Mouse (Mus musculus) cerebellum, adult 2 months (tissue): Measurements from ENCODE around the gene Ppp1r9b.

ENCODE experiments used
- CTCF ChIP-seq: fragments of 200-500 bp; IDR thresholded peaks from 2 replicates; pipeline ENCODE4 v1.5.1; 2011; ENCODE audit warnings: low read depth, mild to moderate bottlenecking, control low read depth, low read length, moderate library complexity, borderline replicate concordance; ENCODE audit not compliant: insufficient read depth
- POLR2A ChIP-seq: fragments of 200-500 bp; IDR thresholded peaks from 2 replicates; pipeline ENCODE4 v1.6.1; 2011; ENCODE audit warnings: low read length, control low read depth, borderline replicate concordance; ENCODE audit not compliant: insufficient read depth

DNA sequence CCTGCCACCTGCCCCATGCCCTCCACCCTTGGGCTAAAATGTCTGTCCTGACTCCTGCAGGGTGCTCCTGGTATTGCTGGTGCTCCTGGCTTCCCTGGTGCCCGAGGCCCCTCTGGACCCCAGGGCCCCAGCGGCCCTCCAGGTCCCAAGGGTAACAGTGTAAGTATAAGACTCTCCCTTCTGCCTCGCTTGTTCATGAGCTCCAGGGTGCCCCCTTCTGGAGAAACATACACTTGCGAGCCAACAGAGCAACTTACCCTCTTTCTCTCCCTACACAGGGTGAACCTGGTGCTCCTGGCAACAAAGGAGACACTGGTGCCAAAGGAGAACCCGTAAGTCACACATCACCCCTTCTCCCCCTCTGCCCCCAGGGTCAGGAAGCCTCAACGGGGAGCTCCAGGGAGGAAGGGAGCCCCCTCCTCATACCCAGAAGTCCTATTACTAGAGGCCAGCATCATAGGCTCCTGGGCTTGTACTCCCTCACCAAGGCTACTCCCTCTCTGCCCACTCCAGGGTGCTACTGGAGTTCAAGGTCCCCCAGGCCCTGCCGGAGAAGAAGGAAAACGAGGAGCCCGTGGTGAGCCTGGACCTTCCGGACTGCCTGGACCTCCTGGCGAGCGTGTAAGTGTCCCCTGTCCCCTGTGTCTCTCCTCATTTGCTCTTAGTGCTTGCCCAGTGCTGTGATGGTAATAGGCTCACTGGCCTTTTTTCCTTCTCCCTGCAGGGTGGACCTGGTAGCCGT lies 48.4 kb upstream of the Ppp1r9b start:
- TF ChIP-seq CTCF (peak; percentile 55), POLR2A (no peak)
